Mouse (Mus musculus) fibroblast of lung, adult 2 months (primary cell): ENCODE data around the gene Cand1.

ENCODE experiments used
- DNase-seq: peaks from one replicate; pipeline ENCODE4 v3.0.0-alpha.2; 2011; ENCODE audit warnings: low read depth

The Cand1 gene

GRCm38 (mm10) chr10:119211251-119211650, 28.6 kb downstream of the Cand1 start:
- DNase-seq, result no peak

- no peak for DNase-seq
These were observed 33.4 kb downstream of the Cand1 start for GRCm38 (mm10) chr10:119206309-119206932.

- no peak for DNase-seq
These were observed 34.6 kb downstream of the Cand1 start for GRCm38 (mm10) chr10:119205229-119205628.

GRCm38 (mm10) chr10:119204334-119204946, 35.4 kb downstream of the Cand1 start:
- DNase-seq, result no peak

GRCm38 (mm10) chr10:119199864-119200263, 40.0 kb downstream of the Cand1 start:
- DNase-seq, result no peak

- no peak for DNase-seq
These were observed 41.5 kb downstream of the Cand1 start for GRCm38 (mm10) chr10:119198186-119198880.

GRCm38 (mm10) chr10:119197621-119198150, 42.2 kb downstream of the Cand1 start:
- no peak for DNase-seq

- no peak for DNase-seq
These were observed 47.1 kb downstream of the Cand1 start for GRCm38 (mm10) chr10:119192598-119193372.

- no peak for DNase-seq
These were observed 52.1 kb downstream of the Cand1 start for GRCm38 (mm10) chr10:119187720-119188119.

- DNase-seq, result no peak
These were observed 70.2 kb downstream of the Cand1 start for GRCm38 (mm10) chr10:119169656-119170055.

- DNase-seq, result peak; percentile 14
These were observed 70.6 kb downstream of the Cand1 start for GRCm38 (mm10) chr10:119169237-119169636.

- peak; percentile 25 for DNase-seq
These were observed 71.1 kb downstream of the Cand1 start for GRCm38 (mm10) chr10:119168791-119169190.

- DNase-seq, result no peak
These were observed 72.0 kb downstream of the Cand1 start for GRCm38 (mm10) chr10:119167858-119168257.

GRCm38 (mm10) chr10:119165051-119165450, 74.8 kb downstream of the Cand1 start:
- no peak for DNase-seq

- peak; percentile 59 for DNase-seq
These were observed 78.0 kb downstream of the Cand1 start for GRCm38 (mm10) chr10:119161820-119162382.

GRCm38 (mm10) chr10:119160161-119160560, 79.7 kb downstream of the Cand1 start:
- no peak for DNase-seq

GRCm38 (mm10) chr10:119149261-119149660, 90.6 kb downstream of the Cand1 start:
- DNase-seq, result no peak
